Mouse (Mus musculus): ENCODE measurements around the gene Mctp1.
"Not testable (repeated sequence)": the region's sequence is repeated elsewhere in the genome, so short reads cannot be mapped to it uniquely, and the experiment has no call there.

- not testable (repeated sequence) for TF ChIP-seq CTCF (IDR thresholded peaks at IDR 0.05; ENCODE audit: low read depth, low read length); POLR2A (IDR thresholded peaks at IDR 0.05; ENCODE audit: extremely low read depth, insufficient read depth, low read length)
Observed at GRCm38 (mm10) chr13:76451526-76451925, 67.2 kb downstream of the Mctp1 start.

Data from liver, adult 2 months (tissue).